Mouse (Mus musculus): ENCODE results near the gene Apela.
A peak's percentile ranks its signal among the peaks of the same experiment; 100 is the strongest.
"Not testable (repeated sequence)": the region's sequence is repeated elsewhere in the genome, so short reads cannot be mapped to it uniquely, and the experiment has no call there.

The Apela gene

DNA sequence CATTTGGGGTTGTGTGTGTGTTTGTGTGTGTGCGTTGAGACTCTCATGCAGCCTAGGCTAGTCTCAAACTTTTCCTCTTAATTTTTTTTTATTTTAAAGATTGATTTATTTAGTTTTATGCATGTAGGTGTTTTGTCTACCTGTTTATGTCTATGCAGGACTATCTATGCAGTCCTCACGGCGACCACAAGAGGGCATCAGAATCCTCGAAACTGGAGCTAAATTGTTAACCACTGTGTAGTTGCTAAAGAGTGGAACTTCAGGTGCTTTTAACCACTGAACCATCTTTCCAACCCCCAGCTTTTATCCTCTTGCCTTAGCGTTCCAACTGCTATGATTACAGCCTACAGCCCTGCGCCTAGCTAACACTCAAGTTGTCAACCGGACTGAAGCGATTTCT lies 14.7 kb downstream of the Apela start:
- DNase-seq (ENCODE audit: low read depth) = peak; percentile 19

- DNase-seq (ENCODE audit: low read depth) = no peak
Measured at GRCm38 (mm10) chr8:65018423-65018822, 18.7 kb downstream of the Apela start, which contains the start of the genes Trim61 and Trim60. TSS of gene Trim61 (minus strand) at chr8:65018523. TSS of gene Trim60 (minus strand) at chr8:65018584.

DNA sequence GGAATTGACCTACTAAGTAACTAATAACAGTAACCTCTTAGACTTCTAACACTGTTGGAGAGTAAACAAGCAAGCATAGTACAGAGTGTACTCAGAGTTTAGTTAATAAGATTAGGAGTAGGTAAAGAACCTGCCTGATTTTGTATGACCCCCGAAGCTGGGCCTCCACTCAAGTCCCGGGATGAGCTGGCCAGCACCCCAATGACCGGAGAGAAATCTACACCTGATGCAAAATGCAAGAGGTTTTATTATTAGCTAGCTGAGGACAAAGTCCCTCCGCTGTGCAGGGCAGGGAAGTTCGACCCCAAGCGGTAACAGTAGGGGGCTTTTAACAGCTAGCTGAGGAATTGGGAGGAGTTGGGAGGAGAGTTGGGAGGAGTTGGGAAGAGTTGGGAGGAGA lies 29.5 kb downstream of the Apela start:
- DNase-seq (ENCODE audit: low read depth) = not testable (repeated sequence)

DNA sequence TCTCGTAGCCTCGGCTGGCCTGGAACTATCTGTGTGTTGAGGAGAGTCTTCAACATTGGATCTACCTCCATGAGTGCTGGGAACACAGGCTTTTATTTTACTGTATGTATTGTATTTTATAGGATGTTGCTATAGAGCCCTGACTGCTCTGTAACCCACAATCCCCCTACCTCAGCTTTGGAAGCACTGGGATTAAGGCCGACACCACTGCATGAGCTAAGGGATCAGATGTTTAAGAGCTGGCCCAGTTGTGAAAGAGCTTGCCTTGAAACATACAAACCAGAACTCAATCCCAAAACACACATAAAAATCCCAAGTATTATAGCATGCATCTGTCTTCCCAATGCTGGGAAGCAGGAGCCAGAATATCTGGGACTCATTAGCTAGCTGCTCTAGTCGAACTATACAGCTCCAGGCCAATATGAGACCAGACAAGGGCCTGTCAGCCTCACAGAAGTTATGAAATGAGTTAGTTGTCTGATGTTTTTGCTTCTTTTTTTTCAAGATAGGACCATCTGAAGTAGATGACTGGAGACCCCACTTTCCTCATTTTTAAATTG lies 38.2 kb downstream of the Apela start:
- DNase-seq (ENCODE audit: low read depth) = no peak

DNA sequence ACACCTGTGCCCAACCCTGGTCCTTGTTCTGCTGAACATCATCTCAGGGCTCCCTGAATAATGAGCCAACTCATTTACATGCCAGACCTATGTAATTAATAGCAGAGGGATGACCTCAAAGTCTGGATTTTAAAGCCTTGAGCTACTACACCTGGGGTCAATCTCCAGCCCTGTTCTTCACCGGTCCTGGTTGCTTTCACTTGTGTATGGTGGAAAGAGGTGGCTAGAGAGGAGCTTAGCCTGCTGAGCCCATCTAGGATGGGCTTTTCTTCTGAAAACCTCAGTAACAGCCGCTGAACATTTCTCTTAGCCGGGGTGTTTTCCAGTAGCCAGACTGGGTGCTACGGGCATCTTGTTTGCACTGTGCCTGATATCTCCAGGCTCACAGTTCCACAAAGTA lies 49.4 kb downstream of the Apela start, which contains the start of gene Trim75:
TSS of gene Trim75 (minus strand) at position 101 of the 400 bp plus-strand sequence.
- DNase-seq (ENCODE audit: low read depth) = no peak

GRCm38 (mm10) chr8:64983150-64983897 lies 53.8 kb downstream of the Apela start:
- DNase-seq (ENCODE audit: low read depth) = no peak

All from naive thymus-derived CD4-positive, alpha-beta T cell, adult 2 months (primary cell).